Mouse (Mus musculus): Measurements from ENCODE around the gene Cdc25b.

Gene Cdc25b

DNA sequence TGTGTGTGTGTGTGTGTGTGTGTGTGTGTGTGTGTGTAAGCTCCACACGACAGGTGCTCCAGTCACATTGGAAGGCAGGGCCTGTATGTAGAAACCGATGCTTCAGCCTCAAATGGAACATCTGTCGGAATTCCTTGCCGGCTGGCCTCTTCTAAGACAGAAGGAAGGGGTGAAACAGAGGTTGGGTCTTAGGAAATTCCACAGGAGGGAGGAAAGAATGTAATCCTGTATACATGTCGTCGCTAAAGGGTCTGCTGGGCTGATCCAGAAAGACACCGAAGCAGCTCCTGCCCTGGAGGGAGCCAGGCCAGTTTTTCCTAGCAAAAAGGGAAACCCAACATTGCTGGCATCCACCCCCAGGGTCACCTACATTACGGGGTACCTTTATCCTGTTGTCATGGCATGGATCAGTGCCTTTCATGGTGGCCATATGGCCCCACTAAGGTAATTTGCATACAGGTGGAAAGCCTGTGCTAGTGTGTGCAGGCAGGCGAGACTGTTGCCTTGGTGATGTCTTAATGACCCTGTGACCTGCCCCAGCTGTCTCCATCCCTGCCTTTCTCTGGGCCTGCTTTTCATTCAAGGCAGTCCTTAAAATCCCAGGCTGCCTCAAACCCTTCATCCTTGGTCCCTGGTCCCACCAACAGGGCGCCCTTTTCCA is 3.7 kb downstream of the Cdc25b start:
- in situ Hi-C loops (cut with MboI, MseI) = no loop called here

DNA sequence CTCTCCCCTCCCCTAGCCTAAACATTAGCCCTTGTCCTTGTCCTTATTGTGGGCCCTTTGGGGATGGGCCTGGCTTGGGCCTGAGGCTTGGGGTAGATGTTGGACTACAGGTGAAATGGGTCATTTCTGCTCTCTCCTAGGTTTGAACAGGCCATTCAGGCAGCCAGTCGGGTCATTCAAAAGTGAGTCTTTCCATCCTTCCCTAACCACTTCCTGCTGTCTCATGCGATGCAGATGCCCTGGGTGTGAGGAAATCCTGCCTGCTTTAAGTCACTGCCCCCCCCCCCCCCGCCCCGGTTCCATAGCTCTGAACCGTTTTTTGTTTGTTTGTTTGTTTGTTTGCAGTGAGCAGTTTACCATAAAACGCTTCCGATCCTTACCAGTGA is 4.2 kb downstream of the Cdc25b start:
- in situ Hi-C loops (cut with MboI, MseI) = no loop called here

DNA sequence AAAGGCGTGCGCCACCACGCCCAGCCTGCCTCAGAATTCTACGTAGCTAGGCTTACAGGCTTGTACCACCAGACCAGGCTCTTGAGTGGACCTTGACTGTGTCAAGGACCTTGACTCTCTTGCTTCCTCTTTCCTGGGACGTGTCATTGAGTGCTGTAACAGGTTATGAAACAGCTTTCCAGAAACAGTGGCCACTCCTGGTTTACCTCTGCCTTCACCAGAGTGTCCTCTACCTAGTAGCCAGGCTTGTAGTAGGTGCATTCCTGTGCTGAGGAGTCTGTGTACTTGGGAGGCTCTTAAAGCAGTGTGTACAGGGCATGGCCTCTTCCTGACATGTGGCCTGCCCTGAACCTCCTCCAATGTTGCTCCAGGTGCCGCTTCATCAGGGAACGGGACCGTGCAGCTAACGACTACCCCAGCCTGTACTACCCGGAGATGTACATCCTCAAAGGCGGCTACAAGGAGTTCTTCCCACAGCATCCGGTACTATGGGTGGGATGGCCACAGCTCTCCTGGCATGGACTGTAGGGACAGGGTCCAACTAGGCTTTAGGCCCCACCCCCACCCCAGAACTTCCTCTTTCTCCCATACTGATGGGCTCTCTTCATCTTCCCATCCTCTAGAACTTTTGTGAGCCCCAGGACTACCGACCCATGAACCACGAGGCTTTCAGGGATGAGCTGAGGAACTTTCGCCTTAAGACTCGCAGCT is 10.0 kb downstream of the Cdc25b start:
- in situ Hi-C loops (cut with MboI, MseI) = no loop called here

DNA sequence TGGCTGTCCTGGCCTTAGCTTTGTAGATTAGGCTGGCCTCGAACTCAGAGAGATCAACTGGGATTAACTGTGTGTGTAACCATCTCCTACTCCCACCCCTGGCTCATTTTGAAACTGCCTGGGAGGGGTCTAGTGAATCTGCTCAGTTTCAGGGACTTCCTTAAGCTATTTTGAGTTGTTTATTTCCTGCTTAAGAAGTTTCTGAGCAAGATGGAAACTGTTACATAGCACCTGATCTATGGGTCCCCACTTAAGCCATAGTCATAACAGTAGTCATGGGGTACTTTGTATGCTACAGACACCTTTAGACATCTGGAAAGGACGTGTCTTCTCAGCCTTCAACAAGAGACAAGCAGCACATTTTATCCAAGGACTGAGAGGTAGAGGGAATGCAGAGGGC is 14.0 kb downstream of the Cdc25b start:
- in situ Hi-C loops (cut with MboI, MseI) = no loop called here

DNA sequence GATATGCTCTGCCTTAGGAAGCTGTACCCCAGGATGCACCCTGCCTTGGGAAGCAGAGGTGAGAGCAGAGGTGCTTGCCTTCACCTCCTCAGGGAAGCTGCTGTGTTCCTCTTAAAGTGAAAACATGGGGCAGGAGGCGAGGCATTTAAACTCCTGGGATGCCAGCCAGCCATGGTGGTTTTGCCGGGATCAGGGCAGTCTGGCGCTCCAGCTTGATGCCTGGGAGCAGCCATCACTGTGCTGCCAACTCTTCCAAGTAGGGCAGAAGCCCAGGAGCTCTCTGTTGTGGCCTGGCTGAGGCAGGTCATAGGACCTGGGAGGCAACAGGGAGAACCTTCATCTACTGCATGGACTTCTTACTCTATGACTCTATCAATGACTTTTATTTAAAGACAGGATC is 14.5 kb downstream of the Cdc25b start:
- in situ Hi-C loops (cut with MboI, MseI) = no loop called here

DNA sequence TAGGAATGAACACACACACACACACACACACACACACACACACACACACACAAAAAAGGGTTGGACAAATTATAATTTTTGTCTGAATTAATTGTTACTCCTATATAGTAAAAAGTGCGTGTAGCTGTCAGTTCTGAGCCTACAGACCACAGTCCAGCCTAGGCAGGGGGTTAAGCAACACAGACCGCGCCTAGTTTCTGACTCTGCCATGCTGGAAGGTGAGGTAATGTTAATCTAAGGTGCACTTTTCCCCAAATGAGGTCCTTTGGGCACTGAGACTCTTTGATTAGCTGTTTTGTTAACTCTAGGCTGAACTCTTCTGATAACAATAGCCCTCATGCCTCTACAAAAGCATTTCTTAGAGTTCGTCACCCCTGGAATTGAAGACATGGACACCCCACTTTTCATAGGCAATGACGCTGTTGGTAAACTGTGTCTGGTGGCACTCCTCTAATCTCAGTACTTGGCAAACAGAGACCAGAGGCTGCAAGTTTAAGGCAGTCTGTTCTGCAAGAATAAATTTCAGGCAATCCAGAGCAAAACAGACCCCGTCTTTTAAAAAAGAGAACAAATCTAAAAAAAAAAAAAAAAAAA is 17.2 kb downstream of the Cdc25b start:
- in situ Hi-C loops (cut with MboI, MseI) = no loop called here

DNA sequence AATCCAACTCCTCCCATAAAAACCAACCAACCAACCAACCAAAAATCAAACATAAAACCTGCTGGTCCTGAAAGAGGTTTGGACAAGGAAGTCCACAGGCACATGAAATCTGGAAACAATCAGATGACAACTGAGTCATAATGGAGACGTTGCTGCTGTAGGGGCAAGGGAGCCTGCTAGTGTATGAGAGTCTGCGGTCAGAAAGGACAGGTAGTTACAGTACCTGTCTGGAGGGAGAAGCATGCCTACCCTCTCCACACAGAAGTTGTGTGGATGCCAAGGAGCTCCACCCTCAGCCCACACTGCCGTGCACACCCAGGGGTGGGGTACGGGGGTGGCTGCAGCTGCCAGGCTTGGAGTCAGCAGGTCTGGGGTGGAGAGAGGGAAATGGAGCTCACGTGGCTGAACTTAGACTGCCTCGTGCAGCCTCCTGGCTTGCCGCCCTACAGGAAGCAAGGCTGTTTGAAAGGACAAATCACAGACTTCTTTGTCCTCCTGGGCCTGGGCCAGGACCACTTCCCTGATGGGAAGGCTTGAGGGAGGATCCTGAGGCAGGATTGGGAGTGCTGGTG is 17.7 kb downstream of the Cdc25b start:
- in situ Hi-C loops (cut with MboI, MseI) = no loop called here

DNA sequence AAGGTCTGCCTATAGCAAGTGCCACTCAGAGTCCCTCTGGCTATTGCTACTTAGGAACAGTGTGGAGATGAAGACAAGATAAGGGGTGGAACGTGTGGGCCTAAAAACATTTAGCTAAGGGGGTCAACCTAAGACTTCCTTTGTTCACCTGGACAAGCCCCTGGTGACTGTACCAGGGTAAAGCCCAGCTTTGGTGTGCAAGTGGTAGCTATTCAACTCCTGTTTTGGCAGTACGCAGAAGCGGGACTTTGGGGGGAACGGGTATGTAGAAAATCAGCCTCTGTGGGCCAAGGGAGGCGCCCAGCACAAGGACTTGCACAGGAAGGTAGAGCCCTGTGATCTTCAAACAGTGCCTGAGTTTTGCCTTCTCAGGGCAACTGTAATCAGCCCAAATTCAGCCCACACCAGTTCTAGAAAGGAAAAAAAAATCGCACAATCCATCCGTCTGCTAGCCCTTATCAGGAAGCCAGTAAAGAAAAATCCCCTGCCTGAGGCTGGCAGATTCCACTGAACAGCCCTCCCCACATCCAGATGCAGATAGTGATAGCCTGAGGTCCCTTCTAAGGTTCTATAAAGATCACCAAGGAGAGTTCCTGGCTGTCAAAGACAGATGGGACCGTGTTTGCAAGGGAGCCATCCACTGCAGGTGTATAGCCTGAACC is 18.9 kb downstream of the Cdc25b start:
- in situ Hi-C loops (cut with MboI, MseI) = no loop called here

DNA sequence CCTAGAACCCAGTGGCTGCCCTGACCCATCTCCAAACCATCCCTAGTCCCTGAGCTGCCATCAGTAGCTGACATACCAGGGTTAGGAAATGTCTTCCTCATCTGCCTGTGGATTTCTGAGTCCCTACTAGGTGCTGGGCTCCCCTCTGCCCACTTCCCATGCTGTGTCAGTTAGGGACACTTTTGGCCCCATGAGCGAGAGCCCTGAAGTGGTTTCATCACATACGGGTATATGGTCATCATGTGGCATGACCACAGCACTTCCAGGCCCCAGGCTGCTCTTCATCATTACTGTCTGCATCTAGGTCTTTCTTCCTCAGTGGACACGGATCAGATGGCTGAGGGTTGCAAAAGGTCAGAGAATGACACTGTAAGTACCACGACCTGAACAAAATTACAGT is 20.0 kb downstream of the Cdc25b start, which contains the start of gene Ap5s1:
Ap5s1 (plus strand) TSS at position 301 of the 400 bp plus-strand sequence.
- in situ Hi-C loops (cut with MboI, MseI) = no loop called here

DNA sequence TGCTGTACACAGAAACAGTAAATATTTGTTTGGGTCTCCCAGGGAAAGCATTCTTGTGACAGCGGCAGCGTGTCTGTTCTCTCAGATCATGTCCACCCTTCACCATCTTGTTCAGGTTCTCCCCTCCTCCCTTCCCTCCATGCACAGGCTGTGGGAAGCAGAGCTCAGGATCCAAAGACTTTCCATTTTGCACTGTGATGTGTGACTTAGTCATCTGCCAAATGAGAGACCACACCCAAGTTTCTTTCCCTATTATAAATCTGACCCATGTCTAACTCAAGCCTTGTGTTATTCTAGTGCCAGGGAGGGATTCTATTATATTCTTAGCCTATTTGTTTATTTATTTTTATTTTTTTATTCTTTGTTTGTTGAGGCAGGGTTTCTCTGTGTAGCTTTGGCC is 21.6 kb downstream of the Cdc25b start:
- in situ Hi-C loops (cut with MboI, MseI) = no loop called here

DNA sequence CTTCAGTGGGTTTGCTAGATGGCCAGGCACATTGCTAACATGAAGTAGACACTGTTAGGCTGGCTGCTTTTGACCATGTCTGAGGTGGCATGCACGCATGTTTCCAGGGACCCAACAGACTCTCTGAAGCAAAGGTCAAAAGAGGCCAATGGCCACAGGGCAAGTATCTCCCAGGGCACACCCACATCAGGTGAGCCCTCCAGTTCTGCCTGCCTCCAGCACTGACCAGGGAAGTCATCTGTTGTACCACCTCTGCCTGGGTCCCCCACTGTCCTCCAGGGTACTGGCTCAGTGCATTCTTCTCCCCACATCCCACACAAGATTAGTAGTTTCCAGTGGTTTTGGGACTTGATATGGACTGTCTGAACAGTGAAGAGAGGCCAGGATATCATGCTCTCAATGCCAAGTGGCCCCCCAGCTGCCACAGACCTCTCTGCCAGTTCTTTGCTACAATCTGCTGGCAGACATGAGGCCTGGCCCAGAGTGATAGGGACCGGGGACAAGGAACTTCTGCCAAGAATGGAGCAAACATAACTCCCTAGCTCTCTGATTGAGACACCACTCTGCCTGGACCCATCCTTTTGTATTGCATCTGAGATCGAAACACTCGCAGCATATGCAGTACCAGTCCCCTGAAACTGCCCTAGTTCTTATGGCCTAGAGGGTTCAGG is 22.5 kb downstream of the Cdc25b start:
- in situ Hi-C loops (cut with MboI, MseI) = no loop called here

DNA sequence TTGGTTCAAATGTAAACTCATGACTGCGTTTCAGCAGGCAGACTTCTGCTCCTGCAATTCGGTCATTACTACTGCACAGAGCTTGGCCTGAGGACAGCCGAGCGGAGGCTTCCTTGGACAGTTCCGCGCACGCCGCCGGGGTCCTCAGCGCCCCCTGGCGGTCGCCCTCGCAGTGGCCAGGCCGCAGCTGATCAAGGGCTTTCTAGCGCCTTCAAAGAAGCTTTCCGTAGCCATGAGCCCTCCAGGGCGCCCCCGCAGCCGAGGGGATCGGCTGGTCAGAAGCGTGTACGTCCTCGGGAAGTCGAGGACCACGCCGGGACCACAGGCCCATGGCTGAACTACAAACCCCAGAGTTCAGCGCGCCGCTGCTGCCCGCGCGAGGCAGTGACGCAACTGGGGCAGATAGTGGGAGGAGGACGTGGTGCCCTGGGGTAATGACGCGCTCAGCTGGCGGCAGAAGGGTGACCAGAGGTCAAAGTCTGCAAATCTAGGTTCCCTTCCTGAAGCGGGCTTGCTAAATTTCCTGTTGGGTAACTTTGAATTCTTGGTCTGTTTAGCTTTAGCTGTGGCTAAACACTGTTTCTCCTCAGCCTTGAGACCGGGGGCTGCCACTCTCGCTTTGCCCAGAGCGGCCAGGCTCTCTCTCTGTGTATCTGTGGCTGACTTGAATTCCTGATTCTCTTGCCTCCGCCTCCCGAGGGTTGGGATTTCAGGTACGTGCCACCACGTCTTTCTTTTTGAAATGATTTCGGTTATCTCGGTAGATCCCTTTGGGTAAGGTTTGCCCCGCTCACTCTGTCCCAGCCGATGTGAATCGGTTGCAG is 23.4 kb downstream of the Cdc25b start:
- in situ Hi-C loops (cut with MboI, MseI) = loop anchor here (10.0 kb wide), 1 partner anchor 1055 kb away; the partner anchor contains the start of gene Cds2

DNA sequence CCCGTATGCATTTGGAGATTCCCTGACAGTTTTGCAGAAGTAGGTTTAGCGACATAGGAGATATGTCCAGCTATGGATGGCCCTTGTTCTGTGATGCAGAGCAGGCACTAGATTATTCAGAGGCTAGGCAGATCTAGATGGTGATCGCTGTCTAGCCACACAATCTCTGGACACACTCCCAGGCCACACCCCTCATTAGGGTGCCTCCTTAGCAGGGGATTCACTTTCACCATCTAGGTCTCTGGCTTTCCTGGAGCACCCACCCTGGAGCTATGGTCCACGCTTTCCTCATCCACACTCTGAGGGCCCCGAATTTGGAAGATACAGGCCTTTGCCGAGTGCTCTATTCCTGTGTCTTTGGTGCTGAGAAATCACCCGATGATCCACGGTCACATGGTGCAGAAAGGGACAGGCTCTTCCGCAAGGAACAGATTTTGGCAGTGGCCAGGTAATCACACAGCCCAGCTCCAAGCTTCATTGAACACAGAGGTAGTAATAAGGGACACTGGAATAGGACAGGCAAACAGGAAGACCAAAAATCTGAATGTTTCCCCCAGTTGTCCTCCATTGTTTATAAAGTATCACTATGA is 24.4 kb downstream of the Cdc25b start:
- in situ Hi-C loops (cut with MboI, MseI) = loop anchor here (10.0 kb wide), 1 partner anchor 1054 kb away; the partner anchor contains the start of gene Cds2

DNA sequence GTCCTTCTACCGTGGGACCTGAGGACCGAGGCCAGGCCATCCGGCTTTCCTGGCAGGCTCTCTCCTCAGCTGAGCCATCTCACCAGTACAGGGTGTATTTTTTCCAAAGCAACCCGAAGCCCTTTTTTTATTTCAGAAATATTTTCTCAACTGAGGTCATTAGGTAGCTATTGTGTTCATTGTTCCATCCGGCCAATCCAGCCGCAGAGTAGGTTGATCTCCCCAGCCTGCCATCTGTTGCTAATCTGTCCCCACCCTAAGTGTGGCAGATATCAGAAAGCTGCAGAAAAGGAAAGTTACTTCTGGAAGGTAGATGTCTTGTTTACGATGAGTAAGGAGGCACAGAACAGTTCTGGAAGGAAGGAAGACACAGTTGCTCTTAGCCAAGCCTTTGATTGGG is 27.0 kb downstream of the Cdc25b start:
- in situ Hi-C loops (cut with MboI, MseI) = loop anchor here (10.0 kb wide), 1 partner anchor 1051 kb away; the partner anchor contains the start of gene Cds2

DNA sequence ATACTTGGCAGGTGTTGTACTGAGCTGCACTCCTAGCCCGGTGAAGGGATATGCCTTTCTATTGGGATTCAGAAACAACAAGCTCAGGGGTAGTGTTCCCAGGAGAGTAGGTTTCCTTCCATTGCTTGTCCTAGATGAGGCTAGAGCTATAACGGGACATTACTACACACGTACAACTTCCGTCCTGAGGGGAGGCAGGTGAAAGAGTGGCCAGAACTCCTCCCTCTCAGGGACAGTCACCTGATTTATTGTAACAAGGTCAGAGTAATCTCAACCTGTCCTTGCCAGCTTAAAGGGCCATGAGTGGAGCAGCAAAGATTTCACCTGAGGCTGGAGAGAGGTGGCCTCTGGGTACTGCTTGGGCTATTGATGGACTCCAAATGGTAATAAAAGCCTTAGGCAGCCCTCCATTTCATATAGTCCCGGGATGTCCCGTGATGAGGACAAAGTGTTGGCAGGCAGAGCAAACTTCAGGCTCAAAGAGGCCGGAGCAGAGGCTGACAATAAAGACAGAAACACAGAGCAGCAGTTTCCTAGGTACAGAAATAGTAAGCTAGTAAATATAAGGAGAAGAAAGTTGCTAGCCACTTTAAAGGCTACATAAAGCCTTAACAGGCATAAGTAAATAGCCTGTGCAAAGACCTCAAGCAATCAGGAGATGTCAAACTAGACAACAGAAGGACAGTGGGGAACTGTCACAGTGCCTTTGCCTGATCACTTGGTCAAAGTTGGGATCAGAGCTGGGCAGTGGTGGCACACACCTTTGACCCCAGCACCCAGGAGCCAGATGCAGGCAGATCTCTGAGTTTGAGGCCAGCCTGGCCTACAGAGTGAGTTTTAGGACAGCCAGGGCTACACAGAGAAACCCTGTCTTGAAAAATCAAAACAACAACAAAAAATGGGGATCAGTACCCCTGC is 29.5 kb downstream of the Cdc25b start:
- in situ Hi-C loops (cut with MboI, MseI) = loop anchor here (10.0 kb wide), 1 partner anchor 1049 kb away; the partner anchor contains the start of gene Cds2

DNA sequence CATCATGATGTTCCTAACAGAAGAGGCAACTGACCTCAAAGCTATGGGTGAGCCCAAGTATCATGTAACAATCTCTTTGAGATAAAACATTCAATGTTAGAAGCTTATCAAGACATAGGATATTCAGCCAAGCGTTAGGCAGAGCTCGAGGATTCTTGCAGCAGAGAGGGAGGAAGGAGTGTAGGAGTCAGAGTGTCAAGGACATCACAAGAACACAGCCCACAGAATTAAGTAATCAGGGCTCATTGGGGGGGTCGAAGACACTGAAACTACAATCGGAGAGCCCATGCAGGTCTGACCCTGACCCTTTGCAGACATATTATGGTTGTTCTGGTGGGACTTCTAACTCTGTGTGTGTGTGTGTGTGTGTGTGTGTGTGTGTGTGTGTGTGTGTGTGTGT is 33.3 kb downstream of the Cdc25b start:
- in situ Hi-C loops (cut with MboI, MseI) = no loop called here

DNA sequence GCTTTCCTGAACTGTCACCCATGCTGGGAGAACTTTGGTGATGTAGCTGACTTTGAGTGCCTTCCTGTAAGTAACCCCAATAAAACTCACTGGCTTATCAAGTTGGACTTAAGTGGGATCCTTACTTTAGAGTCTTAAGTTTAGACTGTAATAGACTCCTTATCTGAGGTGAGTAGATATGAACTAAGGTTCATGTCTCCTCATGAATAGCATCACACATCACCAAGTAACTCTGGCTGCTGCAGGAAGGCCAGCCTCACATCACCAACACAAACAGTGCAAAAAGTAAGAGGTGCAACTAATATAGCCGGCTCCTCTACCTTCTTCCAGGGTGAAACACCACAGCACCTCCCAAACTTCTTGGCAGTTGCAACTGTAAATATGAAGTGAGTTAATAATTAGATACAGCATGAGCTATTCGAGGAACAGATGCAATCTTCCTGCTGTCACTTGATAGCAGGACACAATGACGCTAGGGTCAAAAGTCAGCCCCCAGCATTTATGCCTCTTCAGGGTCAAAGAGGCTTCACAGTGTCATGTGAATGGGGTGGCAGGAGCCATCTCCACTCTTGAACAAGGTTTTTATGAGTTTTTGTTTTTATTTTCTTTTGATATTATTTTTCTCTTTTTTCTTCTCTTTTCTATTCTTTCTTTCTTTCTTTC is 35.2 kb downstream of the Cdc25b start:
- in situ Hi-C loops (cut with MboI, MseI) = no loop called here

DNA sequence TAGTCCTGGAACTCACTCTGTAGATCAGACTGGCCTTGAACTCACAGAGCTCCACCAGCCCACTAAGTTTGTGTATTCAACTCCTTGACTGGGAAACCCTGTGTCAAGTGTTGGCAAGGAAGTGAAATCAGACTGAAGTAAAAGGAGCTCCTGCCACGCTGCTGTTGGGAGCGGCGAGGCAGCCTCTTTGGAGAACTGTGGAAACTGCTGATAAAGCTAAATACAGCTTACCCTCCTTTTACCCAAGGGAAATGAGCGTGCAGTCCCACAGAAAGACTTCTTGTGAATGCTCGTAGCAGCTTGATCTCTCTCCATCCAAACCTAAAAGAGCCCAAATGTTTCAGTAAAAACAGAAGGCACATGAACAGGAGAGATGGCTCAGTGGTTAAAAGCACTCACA is 35.8 kb downstream of the Cdc25b start:
- in situ Hi-C loops (cut with MboI, MseI) = no loop called here
